Mouse (Mus musculus) spleen, adult 2 months (tissue): ENCODE data around the gene 4930556J24Rik. TPM values are rescaled to one million over a fixed set of nuclear protein-coding genes. Genes with fewer than 3 reads are reported as not detected.

Source experiments
- DNase-seq, 2 experiments: peaks; one replicate each; pipeline versions ENCODE4 v3.0.0 to v3.0.0-alpha.2; 2012 to 2021; ENCODE audit warnings: low spot score in 2 of 2, low read depth in 1 of 2
- H3K27ac ChIP-seq: fragments of 200-500 bp; 2 replicates; pipeline ENCODE4 v1.5.1; 2012; ENCODE audit warnings: low read length, inconsistent platforms; ENCODE audit not compliant: insufficient read depth
- H3K27me3 ChIP-seq: fragments of 200-500 bp; 2 replicates; pipeline ENCODE4 v1.6.1; 2012; ENCODE audit warnings: mild to moderate bottlenecking, moderate library complexity, low read length, inconsistent platforms; ENCODE audit not compliant: control insufficient read depth, insufficient read depth
- H3K36me3 ChIP-seq: fragments of 200-500 bp; 2 replicates; pipeline ENCODE4 v1.6.1; 2012; ENCODE audit warnings: mild to moderate bottlenecking, low read length, inconsistent platforms; ENCODE audit not compliant: control insufficient read depth, insufficient read depth
- H3K4me1 ChIP-seq: fragments of 200-500 bp; 2 replicates; pipeline ENCODE4 v1.6.1; 2011; ENCODE audit warnings: inconsistent platforms; ENCODE audit not compliant: control insufficient read depth, insufficient read depth, insufficient read length
- H3K4me3 ChIP-seq: fragments of 200-500 bp; 2 replicates; pipeline ENCODE4 v1.5.1; 2011; ENCODE audit warnings: mild to moderate bottlenecking, inconsistent platforms; ENCODE audit not compliant: insufficient read depth, insufficient read length; ENCODE audit errors: extremely low read depth
- CTCF ChIP-seq: fragments of 200-500 bp; IDR thresholded peaks from 2 replicates; pipeline ENCODE4 v1.5.1; 2011; ENCODE audit warnings: mild to moderate bottlenecking, inconsistent platforms; ENCODE audit not compliant: insufficient read depth, insufficient read length, insufficient replicate concordance; ENCODE audit errors: extremely low read depth
- POLR2A ChIP-seq: fragments of 200-500 bp; IDR thresholded peaks from 2 replicates; pipeline ENCODE4 v1.6.1; 2011; ENCODE audit warnings: low read depth, low read length, inconsistent platforms
- WGBS: fragments of 180-500 bp; shearing (Covaris S2); methylation state at CpG from one replicate; pipeline ENCODE4 v1.1.7; 2018; 5-methylcytosine and 5-hydroxymethylcytosine counted together
- polyA plus RNA-seq: library from polyadenylated mRNA; depleted of rRNA; stranded (reverse); fragments of >200 nt; gene quantifications from 2 replicates; pipeline ENCODE4 v1.2.3, GENCODE M21; 2012

4930556J24Rik gene
- polyA plus RNA-seq, 1 experiment, result not detected

GRCm38 (mm10) chr11:3989748-3990147 lies 13.2 kb upstream of the 4930556J24Rik start:
- Histone ChIP-seq H3K27ac (no peak overlapping the region), H3K27me3 (peaks cover 3% of the 10 kb centered on the region; the same call in 1 of the 2 replicates), H3K4me1 (no peaks in the 10 kb centered on the region), H3K4me3 (no peak overlapping the region), H3K36me3 (no peaks in the 10 kb centered on the region)
- DNase-seq, result no peak
- WGBS, result 73% methylated on average over 3 of the region's 3 CpGs
- TF ChIP-seq CTCF (no peak), POLR2A (no peak)

- Histone ChIP-seq H3K4me3 (no peak overlapping the region), H3K4me1 (no peaks in the 10 kb centered on the region), H3K27ac (no peak overlapping the region), H3K27me3 (peaks cover 4% of the 10 kb centered on the region; the same call in 1 of the 2 replicates), H3K36me3 (peaks cover 5% of the 10 kb centered on the region)
- 17% methylated on average over 15 of the region's 15 CpGs for WGBS
- DNase-seq, result no peak
- TF ChIP-seq CTCF (no peak), POLR2A (no peak)
Measured at GRCm38 (mm10) chr11:3983863-3984745, 7.5 kb upstream of the 4930556J24Rik start.

- H3K27me3 ChIP-seq, result peaks cover 4% of the 10 kb centered on the region; the same call in 1 of the 2 replicates
- H3K4me3 ChIP-seq, result no peak within 1 kb of the TSS
- no peaks in the 10 kb centered on the region for H3K4me1 ChIP-seq
- TF ChIP-seq CTCF, result no peak
- no peak for TF ChIP-seq POLR2A
- H3K36me3 ChIP-seq, result peaks cover 9% of the 10 kb centered on the region
- DNase-seq, result no peak
- 7% methylated on average over 30 of the region's 37 CpGs for whole genome bisulfite sequencing
- H3K27ac ChIP-seq, result no peak within 1 kb of the TSS
Measured at GRCm38 (mm10) chr11:3983291-3983862, 6.8 kb upstream of the 4930556J24Rik start, which contains the start of gene Gal3st1. Gene Gal3st1, plus strand, starts transcription at chr11:3983636.

GRCm38 (mm10) chr11:3982275-3983209 lies 6.0 kb upstream of the 4930556J24Rik start:
- H3K27ac ChIP-seq, result no peak overlapping the region
- 68% methylated on average over 7 of the region's 7 CpGs for WGBS
- H3K4me3 ChIP-seq, result no peak overlapping the region
- peaks cover 4% of the 10 kb centered on the region; the same call in 1 of the 2 replicates for H3K27me3 ChIP-seq
- no peak for TF ChIP-seq POLR2A
- no peak for TF ChIP-seq CTCF
- peaks cover 18% of the 10 kb centered on the region for H3K36me3 ChIP-seq
- no peaks in the 10 kb centered on the region for H3K4me1 ChIP-seq
- no peak for DNase-seq

- no peak for DNase-seq
- TF ChIP-seq CTCF (no peak), POLR2A (no peak)
- Histone ChIP-seq H3K27ac (no peak overlapping the region), H3K4me3 (no peak overlapping the region), H3K27me3 (peaks cover 4% of the 10 kb centered on the region; the same call in 1 of the 2 replicates), H3K36me3 (peaks cover 21% of the 10 kb centered on the region), H3K4me1 (no peaks in the 10 kb centered on the region)
- WGBS, result 60% methylated on average over 6 of the region's 6 CpGs
Measured at GRCm38 (mm10) chr11:3981536-3981935, 5.0 kb upstream of the 4930556J24Rik start.

GRCm38 (mm10) chr11:3978421-3978820 lies 1.8 kb upstream of the 4930556J24Rik start:
- WGBS, result 89% methylated on average over 5 of the region's 5 CpGs
- peaks cover 46% of the 10 kb centered on the region for H3K36me3 ChIP-seq
- no peak for DNase-seq
- no peak overlapping the region for H3K4me3 ChIP-seq
- no peaks in the 10 kb centered on the region for H3K4me1 ChIP-seq
- no peaks in the 10 kb centered on the region; the same call in 1 of the 2 replicates for H3K27me3 ChIP-seq
- H3K27ac ChIP-seq, result no peak overlapping the region
- no peak for TF ChIP-seq POLR2A
- TF ChIP-seq CTCF, result no peak
